Mouse (Mus musculus) embryonic facial prominence, embryonic 13.5 days (tissue): ENCODE measurements around the gene Stoml2. TPM values are rescaled to one million over a fixed set of nuclear protein-coding genes. Genes with fewer than 3 reads are reported as not detected.
A peak's percentile ranks its signal among the peaks of the same experiment; 100 is the strongest.

Source experiments
- ATAC-seq: fragments of 200-750 bp; cut with Nextera tagmentation; 2 replicates; pipeline ENCODE4 v1.8.0; 2017; ENCODE audit warnings: low read depth; ENCODE audit not compliant: insufficient number of reproducible peaks, insufficient read depth, low FRiP score, low TSS enrichment
- H3K27ac ChIP-seq: fragments of 300-500 bp; sonication (generic); 2 replicates; pipeline ENCODE4 v1.5.1; 2015; ENCODE audit warnings: moderate library complexity, mild to moderate bottlenecking, inconsistent platforms
- H3K27me3 ChIP-seq: fragments of 300-500 bp; sonication (generic); 2 replicates; pipeline ENCODE4 v1.6.1; 2015; ENCODE audit warnings: mild to moderate bottlenecking, inconsistent platforms
- H3K36me3 ChIP-seq: fragments of 300-500 bp; sonication (generic); 2 replicates; pipeline ENCODE4 v1.6.1; 2015; ENCODE audit warnings: mild to moderate bottlenecking, inconsistent platforms
- H3K4me1 ChIP-seq: fragments of 300-500 bp; sonication (generic); 2 replicates; pipeline ENCODE4 v1.6.1; 2015; ENCODE audit warnings: inconsistent platforms
- H3K4me2 ChIP-seq: fragments of 300-500 bp; sonication (generic); 2 replicates; pipeline ENCODE4 v1.6.1; 2015; ENCODE audit warnings: moderate library complexity, mild to moderate bottlenecking, inconsistent platforms
- H3K4me3 ChIP-seq: fragments of 300-500 bp; sonication (generic); 2 replicates; pipeline ENCODE4 v1.5.1; 2015; ENCODE audit warnings: mild to moderate bottlenecking, inconsistent platforms
- H3K9ac ChIP-seq: fragments of 300-500 bp; sonication (generic); 2 replicates; pipeline ENCODE4 v1.6.1; 2015; ENCODE audit warnings: mild to moderate bottlenecking, inconsistent platforms
- H3K9me3 ChIP-seq: fragments of 300-500 bp; sonication (generic); 2 replicates; pipeline ENCODE4 v1.6.1; 2016; ENCODE audit warnings: inconsistent platforms
- WGBS: fragments of 180-500 bp; shearing (Covaris S2); methylation state at CpG from one replicate; pipeline ENCODE4 v1.1.7; 2015; ENCODE audit warnings: mixed read lengths; 5-methylcytosine and 5-hydroxymethylcytosine counted together
- polyA plus RNA-seq: library from polyadenylated mRNA; unstranded; fragments of >200 nt; fragmentation: Nextera tagmentation; extraction: Ambion mirVana; gene quantifications from 2 replicates; pipeline ENCODE4 v1.2.1, GENCODE M21; 2015

Stoml2 gene
- polyA plus RNA-seq, 1 experiment from 2014 or later, result 332 TPM

DNA sequence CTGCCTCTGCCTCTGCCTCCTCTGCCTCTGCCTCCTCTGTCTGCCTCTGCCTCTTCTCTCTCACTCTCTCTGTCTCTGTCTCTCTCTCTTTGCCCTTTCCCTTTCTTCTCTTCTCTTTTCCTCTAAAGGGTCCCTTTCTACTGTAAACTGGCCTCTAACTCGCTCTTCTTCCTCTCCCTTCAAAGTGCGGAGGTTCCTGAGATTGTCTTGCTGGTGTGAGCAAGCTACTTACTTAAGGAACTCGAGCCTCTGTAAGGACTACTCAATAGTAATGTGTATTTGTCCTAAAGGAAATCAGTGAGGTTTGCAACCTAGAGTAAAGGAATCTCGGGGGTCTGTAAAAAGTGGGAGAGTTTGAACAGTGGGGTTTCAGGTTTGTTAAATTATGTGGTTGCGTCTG is 15.1 kb upstream of the Stoml2 start:
- H3K4me2 ChIP-seq, result peak overlapping the region; percentile 82
- ATAC-seq, result no peak
- 50% methylated on average over 5 of the region's 5 CpGs for WGBS
- H3K9ac ChIP-seq, result no peak overlapping the region
- no peaks in the 10 kb centered on the region for H3K27me3 ChIP-seq
- no peak overlapping the region for H3K4me3 ChIP-seq
- H3K27ac ChIP-seq, result no peak overlapping the region
- no peaks in the 10 kb centered on the region for H3K9me3 ChIP-seq
- no peaks in the 10 kb centered on the region for H3K36me3 ChIP-seq
- H3K4me1 ChIP-seq, result peaks cover 16% of the 10 kb centered on the region

DNA sequence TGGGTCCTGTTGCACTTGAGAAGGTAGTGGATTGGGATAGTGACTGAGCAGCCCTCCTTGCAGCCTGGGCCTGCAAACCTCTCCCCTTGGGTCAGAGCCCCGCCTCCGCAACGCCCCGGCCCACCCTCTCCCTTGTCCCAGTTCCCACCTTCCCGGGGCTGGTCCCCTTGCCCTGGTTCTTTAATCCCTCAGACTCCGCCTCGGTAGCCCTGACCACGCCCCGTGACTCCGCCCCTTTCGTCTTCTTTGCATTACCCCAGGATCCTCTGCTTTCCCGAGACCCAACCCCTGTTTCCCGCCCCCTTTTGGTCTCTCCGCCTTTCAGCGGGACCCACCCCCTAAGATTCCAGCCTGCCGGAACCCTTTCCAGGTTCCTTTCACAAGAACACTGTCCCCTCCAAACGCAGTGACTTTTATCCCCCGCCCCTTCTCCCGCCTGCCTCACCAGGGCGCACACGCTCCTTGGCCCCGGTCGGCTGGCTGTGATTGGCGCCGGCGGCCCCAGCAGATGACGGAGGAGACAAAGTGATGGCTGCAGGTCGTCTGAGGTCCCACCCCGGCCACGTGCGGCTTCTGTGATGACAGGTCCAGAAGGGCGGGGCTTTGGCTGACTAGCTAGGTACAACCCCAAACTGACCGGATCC is 14.3 kb upstream of the Stoml2 start, which contains the start of gene Fam214b:
Gene Fam214b, minus strand, starts transcription at position 562 of the 644 bp plus-strand sequence.
- Histone ChIP-seq H3K27me3 (no peaks in the 10 kb centered on the region), H3K9me3 (no peaks in the 10 kb centered on the region), H3K27ac (peak within 1 kb of the TSS; percentile 81), H3K4me3 (peak within 1 kb of the TSS; percentile 60), H3K4me2 (peak within 1 kb of the TSS; percentile 82), H3K4me1 (peaks cover 19% of the 10 kb centered on the region), H3K36me3 (no peaks in the 10 kb centered on the region), H3K9ac (peak within 1 kb of the TSS; percentile 70)
- ATAC-seq, result peak; percentile 94
- WGBS, result 0% methylated on average over 33 of the region's 33 CpGs

DNA sequence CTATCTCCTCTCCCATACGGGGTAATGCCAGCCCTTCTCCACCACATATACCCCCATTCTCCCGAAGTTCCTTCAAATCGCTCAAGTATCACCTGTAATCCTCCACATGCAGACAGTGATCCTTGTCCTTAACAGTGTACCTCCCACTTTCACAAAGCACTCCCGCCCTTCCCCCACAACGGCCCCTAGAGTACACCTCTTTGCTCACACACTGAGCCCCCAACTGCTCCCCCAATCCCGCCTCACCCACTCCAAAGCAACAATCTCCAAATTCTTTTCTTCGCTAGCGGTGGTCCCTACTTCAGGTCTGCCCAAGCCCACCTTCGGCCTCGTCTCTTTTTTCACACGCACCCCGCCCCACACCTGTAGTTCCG is 13.8 kb upstream of the Stoml2 start:
- Histone ChIP-seq H3K27me3 (no peaks in the 10 kb centered on the region), H3K36me3 (no peaks in the 10 kb centered on the region), H3K4me2 (peak overlapping the region; percentile 82), H3K9ac (peak overlapping the region; percentile 67), H3K4me1 (peaks cover 23% of the 10 kb centered on the region), H3K9me3 (no peaks in the 10 kb centered on the region), H3K4me3 (peak overlapping the region; percentile 60), H3K27ac (peak overlapping the region; percentile 81)
- 6% methylated on average over 13 of the region's 13 CpGs for WGBS
- peak; percentile 26; the same call in 1 of the 2 replicates for ATAC-seq

DNA sequence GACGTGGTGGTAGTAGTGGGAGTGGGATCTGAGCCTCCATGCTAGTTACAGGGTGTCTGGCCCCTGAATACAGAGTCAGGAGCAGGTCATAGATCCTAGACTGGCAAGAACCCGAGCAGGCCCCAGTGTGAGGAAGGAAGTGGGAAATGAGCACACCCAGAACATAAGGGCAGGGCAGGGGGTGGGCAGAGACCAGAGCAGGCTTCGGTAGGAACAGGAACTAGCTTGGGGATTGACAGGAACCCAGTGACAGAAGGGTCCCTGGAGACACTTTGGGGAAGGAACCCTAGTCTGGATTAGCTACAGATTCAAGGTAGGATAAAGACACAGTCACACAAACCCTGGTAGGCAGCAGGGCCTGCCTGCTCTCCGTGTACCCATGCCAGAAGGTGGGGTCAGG is 13.2 kb upstream of the Stoml2 start:
- Histone ChIP-seq H3K9me3 (no peaks in the 10 kb centered on the region), H3K4me3 (peak overlapping the region; percentile 60), H3K4me1 (peaks cover 23% of the 10 kb centered on the region), H3K9ac (peak overlapping the region; percentile 67), H3K27me3 (no peaks in the 10 kb centered on the region), H3K4me2 (peak overlapping the region; percentile 82), H3K27ac (peak overlapping the region; percentile 81), H3K36me3 (no peaks in the 10 kb centered on the region)
- no peak for ATAC-seq
- WGBS, result 28% methylated on average over 4 of the region's 4 CpGs

DNA sequence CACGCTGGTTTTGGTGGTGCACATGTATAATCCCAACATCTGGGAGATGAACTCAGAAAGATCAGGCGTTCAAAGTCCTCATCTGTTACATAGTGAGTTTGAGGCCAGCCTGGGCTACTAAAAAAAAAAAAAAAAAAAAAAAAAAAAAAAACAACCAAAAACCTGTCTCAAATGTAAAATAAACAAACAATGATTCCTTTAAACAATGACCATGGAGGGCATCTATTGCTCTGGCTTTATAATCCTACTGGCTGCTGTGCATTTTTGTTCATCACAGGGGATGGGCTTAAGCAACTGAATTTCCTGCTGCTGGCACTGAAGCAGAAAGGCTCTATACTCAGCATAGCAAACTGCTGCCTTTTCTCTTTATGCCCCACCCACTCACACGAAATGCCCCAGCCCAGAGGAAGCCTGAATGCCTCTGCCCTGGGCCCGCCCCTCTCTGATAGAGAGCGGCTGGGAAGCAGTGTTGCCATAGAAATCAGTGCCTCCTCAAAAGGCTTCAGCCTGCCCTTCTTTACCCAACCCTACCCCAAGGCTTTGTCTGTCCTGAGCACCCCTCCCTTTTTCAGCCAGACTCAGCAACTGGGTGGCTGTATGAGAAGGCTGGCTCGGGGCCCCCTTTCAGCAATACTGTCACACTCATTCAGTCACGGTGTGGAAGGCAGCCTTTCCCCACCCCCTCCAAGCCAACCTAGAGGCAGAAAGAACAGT is 12.3 kb upstream of the Stoml2 start:
- WGBS, result 18% methylated on average over 7 of the region's 7 CpGs
- Histone ChIP-seq H3K4me1 (peaks cover 31% of the 10 kb centered on the region), H3K4me3 (peak overlapping the region; percentile 60), H3K36me3 (no peaks in the 10 kb centered on the region), H3K4me2 (peak overlapping the region; percentile 82), H3K9ac (peak overlapping the region; percentile 67), H3K9me3 (no peaks in the 10 kb centered on the region), H3K27ac (peak overlapping the region; percentile 81), H3K27me3 (no peaks in the 10 kb centered on the region)
- no peak for ATAC-seq

DNA sequence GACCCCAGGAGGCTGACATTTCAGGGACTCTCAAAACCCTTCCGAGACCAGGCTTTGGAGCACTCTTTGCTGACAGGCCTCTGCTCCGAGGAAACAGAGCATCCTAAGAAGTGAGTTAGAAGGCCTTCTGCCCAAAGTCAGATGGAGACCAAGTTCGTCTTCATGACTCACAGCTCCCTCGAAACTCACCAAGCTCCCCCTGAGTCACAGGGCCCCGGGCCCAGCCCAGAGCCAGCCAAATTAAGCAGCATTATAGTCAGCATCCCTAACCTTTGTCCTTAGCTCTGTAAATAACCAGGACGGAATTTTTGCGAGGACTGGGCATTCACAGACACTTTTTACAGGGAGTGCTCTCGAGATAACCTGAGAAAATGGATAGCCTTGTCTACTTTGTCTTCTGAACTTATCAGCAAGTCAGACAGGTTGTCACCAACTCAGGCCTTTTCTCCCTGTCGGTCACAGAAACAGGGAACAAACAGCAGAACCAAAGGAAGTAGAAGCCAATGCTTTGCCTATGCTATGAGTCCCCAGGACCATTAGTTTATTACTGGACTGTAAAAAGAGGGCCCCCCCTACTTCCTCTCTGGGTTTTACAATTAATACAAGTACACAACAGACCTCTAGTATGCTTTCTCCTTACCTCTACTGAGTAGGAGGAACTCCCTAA is 9.5 kb upstream of the Stoml2 start:
- WGBS, result 79% methylated on average over 9 of the region's 9 CpGs
- no peak for ATAC-seq
- H3K27ac ChIP-seq, result 0 out of 2 replicates have a peak overlapping the region, but pooled peaks have one; percentile 22
- peaks cover 11% of the 10 kb centered on the region for H3K36me3 ChIP-seq
- H3K4me1 ChIP-seq, result peaks cover 33% of the 10 kb centered on the region
- H3K27me3 ChIP-seq, result no peaks in the 10 kb centered on the region
- H3K4me3 ChIP-seq, result no peak overlapping the region
- H3K9ac ChIP-seq, result no peak overlapping the region
- no peaks in the 10 kb centered on the region for H3K9me3 ChIP-seq
- H3K4me2 ChIP-seq, result 0 out of 2 replicates have a peak overlapping the region, but pooled peaks have one; percentile 81

DNA sequence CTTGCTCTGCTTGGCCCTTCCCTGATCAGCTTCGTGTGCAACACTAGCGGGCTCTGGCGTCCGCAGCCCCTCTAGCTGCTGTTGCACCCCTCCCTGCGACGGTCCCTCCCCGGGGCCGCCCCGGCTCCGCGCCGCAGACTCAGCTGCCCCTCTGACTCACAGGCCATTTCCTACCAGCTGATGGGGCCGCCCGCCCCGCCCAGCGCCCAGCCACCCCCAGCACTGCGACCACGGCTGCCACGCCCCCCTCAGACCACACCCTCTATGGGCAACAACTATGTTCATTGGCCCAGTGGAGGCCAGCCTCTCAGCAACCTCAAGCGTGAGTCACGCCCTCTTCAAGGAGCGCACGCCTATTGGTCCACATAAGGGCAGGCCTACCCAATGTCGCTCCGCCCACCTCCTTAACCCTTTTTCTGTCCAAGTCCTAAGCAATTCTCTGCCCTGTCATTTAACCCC is 8.6 kb upstream of the Stoml2 start:
- H3K36me3 ChIP-seq, result peaks cover 20% of the 10 kb centered on the region
- H3K9ac ChIP-seq, result peak overlapping the region; percentile 83
- peak overlapping the region; percentile 84 for H3K27ac ChIP-seq
- WGBS, result under 1% methylated on average over 25 of the region's 25 CpGs
- peak overlapping the region; percentile 81 for H3K4me2 ChIP-seq
- H3K27me3 ChIP-seq, result no peaks in the 10 kb centered on the region
- peaks cover 32% of the 10 kb centered on the region for H3K4me1 ChIP-seq
- ATAC-seq, result peak; percentile 98
- no peaks in the 10 kb centered on the region for H3K9me3 ChIP-seq
- peak overlapping the region; percentile 77 for H3K4me3 ChIP-seq

DNA sequence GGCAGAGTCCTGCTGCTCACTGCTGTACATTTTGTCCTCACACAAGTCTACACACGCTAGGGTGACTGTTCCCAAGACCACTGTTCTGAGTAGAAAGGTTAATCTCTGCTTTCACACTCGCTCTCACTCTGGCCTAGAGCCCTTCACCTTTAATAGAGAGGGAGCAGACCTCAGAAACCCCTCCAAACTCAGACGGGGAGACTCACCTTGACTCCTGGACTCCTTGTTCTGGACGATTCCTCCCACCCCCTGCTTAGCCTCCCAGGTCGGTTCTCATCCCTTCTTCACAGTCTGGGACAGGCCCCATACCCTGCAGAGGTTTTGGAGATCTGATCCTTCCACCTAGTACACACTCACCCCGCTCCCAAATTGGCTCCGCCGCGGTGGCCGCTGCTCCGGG is 8.1 kb upstream of the Stoml2 start:
- Histone ChIP-seq H3K4me2 (peak overlapping the region; percentile 81), H3K9me3 (no peaks in the 10 kb centered on the region), H3K9ac (peak overlapping the region; percentile 83), H3K36me3 (peaks cover 25% of the 10 kb centered on the region), H3K4me1 (peaks cover 27% of the 10 kb centered on the region), H3K27me3 (no peaks in the 10 kb centered on the region), H3K27ac (peak overlapping the region; percentile 84), H3K4me3 (peak overlapping the region; percentile 77)
- WGBS, result 2% methylated on average over 11 of the region's 11 CpGs
- no peak; the same call in 1 of the 2 replicates for ATAC-seq

DNA sequence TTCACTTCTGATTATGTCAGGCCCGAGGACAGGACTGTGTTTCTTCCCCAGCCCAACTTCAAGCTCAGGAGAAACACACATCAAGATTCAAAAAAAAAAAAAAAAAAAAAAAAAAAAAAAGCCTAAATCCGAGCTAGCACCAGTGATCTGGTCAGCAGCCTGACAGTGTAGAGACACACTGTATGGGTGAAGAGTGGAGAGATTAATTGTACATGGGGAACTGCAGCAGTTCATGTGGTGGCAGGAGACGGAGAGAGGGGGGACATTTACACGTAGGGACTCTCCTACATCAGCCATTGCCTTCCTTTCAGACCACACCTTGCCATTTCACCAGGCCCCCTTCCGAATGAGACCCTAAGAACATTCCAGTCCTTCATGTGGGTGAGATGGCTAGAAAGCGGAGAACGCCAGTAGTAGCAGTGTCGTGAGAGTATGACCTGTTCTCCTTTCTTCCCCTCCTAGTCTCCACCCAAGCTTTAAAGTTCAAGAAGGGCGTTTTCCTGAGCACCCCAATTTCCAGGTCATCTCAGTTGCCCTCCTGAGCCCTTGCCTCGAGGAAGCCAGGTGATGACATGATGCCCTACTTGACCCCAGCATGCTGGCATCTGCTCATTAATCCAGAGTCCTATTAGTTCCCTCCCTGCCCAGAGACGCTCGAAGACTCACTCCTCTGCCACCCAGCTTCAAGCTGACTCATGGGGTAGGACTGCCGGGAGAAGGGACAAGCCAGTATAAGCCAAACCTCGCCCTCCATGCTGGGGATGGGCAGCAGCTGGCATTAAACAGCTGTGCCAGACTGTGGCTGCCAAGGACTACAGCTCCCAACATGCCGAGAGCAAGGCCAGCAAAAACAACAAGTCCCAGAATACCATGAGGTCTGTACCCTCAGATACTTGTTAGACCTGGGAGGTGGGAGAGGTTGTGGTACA is 7.3 kb upstream of the Stoml2 start:
- 50% methylated on average over 15 of the region's 15 CpGs for WGBS
- H3K4me2 ChIP-seq, result peak overlapping the region; percentile 81
- peaks cover 19% of the 10 kb centered on the region for H3K4me1 ChIP-seq
- no peaks in the 10 kb centered on the region for H3K27me3 ChIP-seq
- peaks cover 33% of the 10 kb centered on the region for H3K36me3 ChIP-seq
- no peaks in the 10 kb centered on the region for H3K9me3 ChIP-seq
- peak overlapping the region; percentile 83 for H3K9ac ChIP-seq
- H3K4me3 ChIP-seq, result peak overlapping the region; percentile 77
- H3K27ac ChIP-seq, result peak overlapping the region; percentile 84; the same call in 1 of the 2 replicates
- ATAC-seq, result no peak

DNA sequence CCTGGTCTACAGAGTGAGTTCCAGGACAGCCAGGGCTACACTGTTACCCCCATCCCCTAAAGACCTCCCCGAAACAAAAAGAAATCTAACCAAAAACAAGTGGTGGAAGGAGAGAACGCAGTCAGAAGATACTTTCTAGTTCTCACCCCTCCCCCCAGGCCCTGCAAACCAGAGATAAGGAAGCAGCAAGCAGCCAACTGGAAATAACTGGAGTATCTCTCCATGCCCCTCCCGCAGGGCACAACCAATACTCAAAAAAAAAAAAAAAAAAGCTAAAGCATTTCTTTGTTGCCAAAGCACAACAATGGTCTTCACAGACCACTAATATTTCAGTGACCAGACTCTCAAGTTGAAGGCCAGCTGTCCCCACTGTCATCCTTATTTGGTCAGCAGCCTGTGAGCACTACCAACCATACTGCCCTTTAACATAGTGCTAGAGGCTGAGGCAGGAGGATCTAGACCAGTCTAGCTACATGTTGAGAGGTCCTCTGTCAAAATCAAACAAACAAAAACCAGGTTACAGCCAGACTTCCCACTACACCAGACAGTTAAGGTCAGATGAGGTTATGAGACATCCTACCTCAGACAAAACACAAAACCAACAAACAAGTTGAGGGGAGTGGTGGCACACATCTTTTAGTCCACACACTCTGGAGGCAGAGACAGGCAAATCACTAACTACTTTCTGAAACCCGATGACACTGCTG is 6.5 kb upstream of the Stoml2 start:
- H3K4me3 ChIP-seq, result no peak overlapping the region
- no peaks in the 10 kb centered on the region for H3K27me3 ChIP-seq
- H3K36me3 ChIP-seq, result peaks cover 40% of the 10 kb centered on the region
- WGBS, result 67% methylated on average over 4 of the region's 4 CpGs
- H3K9me3 ChIP-seq, result no peaks in the 10 kb centered on the region
- peaks cover 17% of the 10 kb centered on the region for H3K4me1 ChIP-seq
- ATAC-seq, result no peak
- no peak overlapping the region for H3K27ac ChIP-seq
- no peak overlapping the region for H3K9ac ChIP-seq
- no peak overlapping the region for H3K4me2 ChIP-seq
